Mouse (Mus musculus) limb, embryonic 10.5 days (tissue): Measurements from ENCODE around the gene Nop2. TPM values are rescaled to one million over a fixed set of nuclear protein-coding genes. Genes with fewer than 3 reads are reported as not detected.

ENCODE experiments used
- DNase-seq: peaks from one replicate; pipeline ENCODE4 v3.0.0-alpha.2; 2017; ENCODE audit warnings: low spot score
- H3K27ac ChIP-seq: fragments of 300-500 bp; sonication (generic); 2 replicates; pipeline ENCODE4 v1.5.1; 2016; ENCODE audit warnings: mild to moderate bottlenecking
- H3K27me3 ChIP-seq: fragments of 300-500 bp; sonication (generic); 2 replicates; pipeline ENCODE4 v1.6.1; 2016; ENCODE audit warnings: low read depth, mild to moderate bottlenecking; ENCODE audit not compliant: poor library complexity, severe bottlenecking
- H3K36me3 ChIP-seq: fragments of 300-500 bp; sonication (generic); 2 replicates; pipeline ENCODE4 v1.6.1; 2016; ENCODE audit warnings: mild to moderate bottlenecking, moderate library complexity
- H3K4me1 ChIP-seq: fragments of 300-500 bp; sonication (generic); 2 replicates; pipeline ENCODE4 v1.6.1; 2016
- H3K4me3 ChIP-seq: fragments of 300-500 bp; sonication (generic); 2 replicates; pipeline ENCODE4 v1.5.1; 2016; ENCODE audit warnings: mild to moderate bottlenecking, moderate library complexity
- H3K9me3 ChIP-seq: fragments of 300-500 bp; sonication (generic); replicated peaks from 2 replicates; pipeline ENCODE4 v1.6.1; 2016; ENCODE audit warnings: mild to moderate bottlenecking
- WGBS: fragments of 180-500 bp; shearing (Covaris S2); methylation state at CpG from one replicate; pipeline ENCODE4 v1.1.7; 2016; 5-methylcytosine and 5-hydroxymethylcytosine counted together
- polyA plus RNA-seq: library from polyadenylated mRNA; unstranded; fragments of >200 nt; fragmentation: Nextera tagmentation; extraction: Ambion mirVana; gene quantifications from 2 replicates; pipeline ENCODE4 v1.2.1, GENCODE M21; 2016

Nop2 gene
- polyA plus RNA-seq, 1 experiment from 2014 or later = 94.6 TPM

DNA sequence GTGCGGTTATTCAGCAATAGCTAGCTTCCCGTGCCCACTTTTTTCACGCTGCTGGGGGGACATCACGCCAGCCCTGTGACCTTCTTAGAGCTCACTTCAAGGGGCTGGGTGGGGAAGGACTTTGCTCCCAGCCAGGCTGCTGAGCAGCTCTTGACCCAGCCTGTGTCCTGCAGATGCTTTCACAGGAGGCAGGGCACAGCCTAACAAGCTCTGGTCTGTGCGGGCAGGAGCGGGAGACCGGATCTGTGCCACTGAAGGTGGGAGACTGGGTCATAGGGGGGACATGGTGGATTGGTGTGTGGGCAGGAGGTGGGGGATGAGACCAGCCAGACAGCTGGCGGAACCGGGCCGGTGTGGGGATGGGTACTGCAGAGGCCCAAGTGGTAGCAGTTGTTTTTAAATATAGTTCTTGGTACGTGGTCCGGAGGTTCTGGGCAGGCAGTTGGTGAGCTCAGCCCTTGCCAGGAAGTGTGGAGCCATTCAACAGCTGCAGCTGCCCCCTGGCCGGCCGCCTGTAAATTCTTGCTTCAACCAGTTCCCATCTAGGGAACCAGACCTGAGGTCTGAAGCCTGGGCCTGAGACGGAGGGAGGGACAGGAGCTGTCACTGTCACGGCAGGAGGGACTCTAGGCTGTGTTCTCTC is 17.3 kb downstream of the Nop2 start:
- H3K27me3 ChIP-seq = no peaks in the 10 kb centered on the region
- peak overlapping the region; percentile 10; the same call in 1 of the 2 replicates for H3K4me3 ChIP-seq
- no peak for DNase-seq
- 81% methylated on average over 16 of the region's 16 CpGs for WGBS
- peaks cover 54% of the 10 kb centered on the region for H3K4me1 ChIP-seq
- H3K36me3 ChIP-seq = peaks cover 75% of the 10 kb centered on the region
- H3K27ac ChIP-seq = peak overlapping the region; percentile 64
- H3K9me3 ChIP-seq = no peaks in the 10 kb centered on the region

DNA sequence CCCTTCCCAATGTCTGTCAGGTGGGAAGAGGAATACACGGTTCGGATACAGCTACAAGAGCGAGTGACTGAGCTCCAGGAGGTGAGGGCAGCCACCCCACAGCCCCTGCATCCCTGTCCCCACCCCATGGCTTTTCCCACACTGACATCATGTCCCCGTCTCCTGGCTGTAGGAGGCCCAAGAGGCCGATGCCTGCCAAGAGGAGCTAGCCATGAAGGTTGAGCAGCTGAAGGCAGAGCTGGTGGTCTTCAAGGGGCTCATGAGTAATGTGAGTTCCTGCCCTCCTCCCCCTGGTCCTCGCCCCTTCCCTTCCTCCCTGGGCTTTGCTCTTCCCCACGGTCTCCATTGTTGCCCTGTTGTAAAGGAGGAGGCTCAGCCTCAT is 17.9 kb downstream of the Nop2 start:
- Histone ChIP-seq H3K4me3 (no peak overlapping the region), H3K27ac (peak overlapping the region; percentile 64)
- WGBS = 70% methylated on average over 7 of the region's 7 CpGs

DNA sequence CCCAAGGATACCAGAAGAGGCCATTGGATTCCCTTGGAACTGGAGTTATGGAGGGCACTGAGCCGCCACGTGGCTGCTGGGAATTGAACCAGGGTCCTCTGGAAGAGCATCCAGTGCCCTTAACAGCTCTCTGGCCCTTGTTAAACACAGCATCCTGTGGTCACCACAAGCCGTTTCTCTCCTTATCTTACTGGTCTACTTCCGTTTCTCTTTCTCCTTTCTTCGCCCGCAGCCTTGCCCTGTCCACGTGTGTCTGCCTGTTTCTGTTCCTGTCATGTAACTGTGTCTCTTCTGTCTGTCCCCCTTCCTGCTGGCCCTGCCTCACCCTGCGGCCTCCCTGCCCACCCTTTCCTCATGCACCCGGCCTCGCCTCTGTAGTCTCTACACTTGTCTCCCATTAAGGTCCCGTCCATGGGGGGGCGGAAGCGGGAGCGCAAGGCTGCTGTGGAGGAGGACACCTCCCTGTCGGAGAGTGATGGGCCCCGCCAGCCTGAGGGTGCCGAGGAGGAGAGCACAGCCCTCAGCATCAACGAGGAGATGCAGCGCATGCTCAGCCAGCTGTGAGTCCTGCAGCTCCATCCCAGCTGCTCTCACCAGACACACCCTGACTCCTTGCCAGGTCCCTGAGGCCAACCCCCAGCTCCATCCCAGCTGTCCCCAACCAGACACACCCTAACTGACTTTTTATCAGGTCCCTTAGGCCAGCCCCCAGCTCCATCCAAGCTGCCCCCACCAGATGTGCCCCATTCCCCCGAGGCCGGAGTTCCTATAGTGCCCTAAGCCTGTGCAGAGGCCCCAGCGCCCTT is 20.7 kb downstream of the Nop2 start:
- Histone ChIP-seq H3K36me3 (peaks cover 89% of the 10 kb centered on the region), H3K4me1 (peaks cover 22% of the 10 kb centered on the region), H3K27ac (no peak overlapping the region), H3K27me3 (no peaks in the 10 kb centered on the region), H3K9me3 (no peaks in the 10 kb centered on the region), H3K4me3 (no peak overlapping the region)
- DNase-seq = no peak
- WGBS = 88% methylated on average over 22 of the region's 22 CpGs

More for the DNA sequence above, 17.9 kb downstream of the Nop2 start:
- Histone ChIP-seq H3K4me1 (peaks cover 48% of the 10 kb centered on the region), H3K9me3 (no peaks in the 10 kb centered on the region), H3K27me3 (no peaks in the 10 kb centered on the region), H3K36me3 (peaks cover 71% of the 10 kb centered on the region)
- DNase-seq = no peak

DNA sequence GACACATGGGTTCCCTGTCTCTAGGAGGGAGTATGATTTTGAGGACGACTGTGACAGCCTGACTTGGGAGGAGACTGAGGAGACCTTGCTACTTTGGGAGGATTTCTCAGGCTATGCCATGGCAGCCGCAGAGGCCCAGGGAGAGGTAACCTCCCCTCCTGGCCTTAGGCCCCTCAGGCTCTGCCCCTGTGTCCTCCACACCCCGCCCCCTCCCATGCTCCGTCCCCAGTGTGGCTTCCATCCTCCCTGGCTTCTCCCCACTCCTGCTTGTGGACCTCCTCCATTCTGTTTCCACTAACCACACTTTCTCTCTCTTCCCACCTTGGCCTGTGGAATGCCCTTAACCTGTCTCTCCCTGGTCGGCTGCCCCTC is 21.3 kb downstream of the Nop2 start:
- peaks cover 91% of the 10 kb centered on the region for H3K36me3 ChIP-seq
- DNase-seq = no peak
- H3K4me1 ChIP-seq = peaks cover 16% of the 10 kb centered on the region
- 89% methylated on average over 5 of the region's 5 CpGs for WGBS
- H3K27ac ChIP-seq = no peak overlapping the region
- no peak overlapping the region for H3K4me3 ChIP-seq
- H3K27me3 ChIP-seq = no peaks in the 10 kb centered on the region
- H3K9me3 ChIP-seq = no peaks in the 10 kb centered on the region

DNA sequence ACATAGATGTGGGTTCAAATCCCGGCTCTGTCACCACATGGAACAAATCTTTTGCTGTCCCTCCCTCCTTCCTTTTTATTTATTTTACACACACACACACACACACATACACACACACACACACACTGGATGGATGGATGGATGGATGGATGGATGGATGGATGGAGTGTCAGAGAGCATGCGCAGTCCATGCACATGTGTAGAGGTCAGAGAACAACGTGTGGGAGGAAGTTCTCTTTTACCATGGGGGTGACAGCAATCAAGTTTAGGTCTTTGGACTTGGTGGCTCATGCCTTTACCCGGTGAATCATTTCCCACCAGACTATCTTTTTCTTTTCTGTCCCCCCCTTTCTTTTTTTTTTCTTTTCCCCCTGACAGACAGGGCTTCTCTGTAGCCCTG is 22.0 kb downstream of the Nop2 start:
- Histone ChIP-seq H3K36me3 (peaks cover 89% of the 10 kb centered on the region), H3K9me3 (no peaks in the 10 kb centered on the region), H3K4me1 (peaks cover 9% of the 10 kb centered on the region), H3K27me3 (no peaks in the 10 kb centered on the region), H3K4me3 (no peak overlapping the region), H3K27ac (no peak overlapping the region)
- 93% methylated on average over 4 of the region's 4 CpGs for WGBS
- no peak for DNase-seq

DNA sequence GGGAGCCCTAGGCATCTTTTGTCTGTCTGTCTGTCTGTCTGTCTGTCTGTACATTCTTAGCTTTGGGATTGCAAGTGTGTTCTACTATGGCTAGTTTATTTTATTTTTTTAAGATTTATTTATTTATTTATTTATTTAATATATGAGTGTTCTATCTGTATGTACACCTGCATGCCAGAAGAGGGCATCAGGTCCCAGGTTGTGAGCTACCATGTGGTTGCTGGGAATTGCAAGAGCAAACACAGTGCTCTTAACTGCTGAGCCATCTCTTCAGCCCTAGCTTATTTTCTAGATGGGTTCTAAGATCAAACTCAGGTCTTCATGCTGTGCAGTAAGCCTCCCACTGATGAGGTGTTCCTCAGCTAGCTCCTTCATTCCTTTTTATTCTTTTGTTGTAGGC is 22.8 kb downstream of the Nop2 start:
- Histone ChIP-seq H3K4me3 (no peak overlapping the region), H3K27ac (no peak overlapping the region), H3K27me3 (no peaks in the 10 kb centered on the region), H3K4me1 (0 out of 2 replicates have a peak, but pooled peaks cover under 1% of the 10 kb centered on the region), H3K36me3 (peaks cover 89% of the 10 kb centered on the region), H3K9me3 (no peaks in the 10 kb centered on the region)
- DNase-seq = no peak

DNA sequence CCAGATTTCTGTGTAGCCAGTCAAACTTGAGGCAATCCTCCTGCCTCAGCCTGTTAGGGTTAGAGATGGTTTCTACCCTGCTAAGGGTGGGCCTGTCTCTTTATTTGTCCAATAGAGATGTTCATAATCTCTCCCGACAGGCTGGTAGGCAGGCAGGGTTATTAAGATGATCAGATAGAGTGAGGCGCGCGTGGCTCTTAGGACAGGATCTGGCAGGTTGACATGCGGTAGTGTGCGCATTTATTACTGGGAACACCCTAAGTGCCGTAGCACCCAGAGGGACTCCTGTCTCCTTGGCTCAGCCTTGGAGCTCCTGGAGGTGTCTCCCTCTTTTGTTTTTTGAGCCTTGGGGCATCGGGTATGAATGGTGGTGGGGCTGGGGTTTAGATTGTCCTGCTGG is 23.6 kb downstream of the Nop2 start:
- no peak for DNase-seq
- no peak overlapping the region for H3K27ac ChIP-seq
- WGBS = 90% methylated on average over 8 of the region's 8 CpGs
- no peaks in the 10 kb centered on the region for H3K9me3 ChIP-seq
- no peaks in the 10 kb centered on the region for H3K4me1 ChIP-seq
- H3K27me3 ChIP-seq = no peaks in the 10 kb centered on the region
- peaks cover 91% of the 10 kb centered on the region for H3K36me3 ChIP-seq
- no peak overlapping the region for H3K4me3 ChIP-seq

DNA sequence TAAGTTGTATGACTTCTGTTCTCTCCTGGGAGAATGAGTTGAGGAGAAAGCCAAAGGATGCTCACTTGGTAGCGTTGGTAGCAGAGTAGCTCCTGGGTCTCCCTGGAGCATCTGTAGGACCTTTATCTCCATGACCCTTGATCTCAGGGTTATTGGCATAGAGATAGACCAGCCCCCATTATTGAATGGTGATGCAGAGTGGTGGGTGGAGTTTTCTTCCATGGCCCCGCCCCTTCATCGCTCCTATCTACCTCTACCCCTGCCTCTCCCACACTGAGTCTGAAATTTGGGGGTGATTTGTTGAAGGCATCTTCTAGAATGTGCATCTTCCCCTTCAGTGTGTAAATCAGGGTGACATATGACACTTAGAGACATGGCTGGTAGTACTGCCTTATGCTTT is 24.8 kb downstream of the Nop2 start:
- H3K36me3 ChIP-seq = peaks cover 91% of the 10 kb centered on the region
- peaks cover 11% of the 10 kb centered on the region; the same call in 1 of the 2 replicates for H3K4me1 ChIP-seq
- H3K9me3 ChIP-seq = no peaks in the 10 kb centered on the region
- H3K27ac ChIP-seq = no peak overlapping the region
- no peaks in the 10 kb centered on the region for H3K27me3 ChIP-seq
- WGBS = 85% methylated on average over 3 of the region's 3 CpGs
- DNase-seq = no peak
- no peak overlapping the region for H3K4me3 ChIP-seq

DNA sequence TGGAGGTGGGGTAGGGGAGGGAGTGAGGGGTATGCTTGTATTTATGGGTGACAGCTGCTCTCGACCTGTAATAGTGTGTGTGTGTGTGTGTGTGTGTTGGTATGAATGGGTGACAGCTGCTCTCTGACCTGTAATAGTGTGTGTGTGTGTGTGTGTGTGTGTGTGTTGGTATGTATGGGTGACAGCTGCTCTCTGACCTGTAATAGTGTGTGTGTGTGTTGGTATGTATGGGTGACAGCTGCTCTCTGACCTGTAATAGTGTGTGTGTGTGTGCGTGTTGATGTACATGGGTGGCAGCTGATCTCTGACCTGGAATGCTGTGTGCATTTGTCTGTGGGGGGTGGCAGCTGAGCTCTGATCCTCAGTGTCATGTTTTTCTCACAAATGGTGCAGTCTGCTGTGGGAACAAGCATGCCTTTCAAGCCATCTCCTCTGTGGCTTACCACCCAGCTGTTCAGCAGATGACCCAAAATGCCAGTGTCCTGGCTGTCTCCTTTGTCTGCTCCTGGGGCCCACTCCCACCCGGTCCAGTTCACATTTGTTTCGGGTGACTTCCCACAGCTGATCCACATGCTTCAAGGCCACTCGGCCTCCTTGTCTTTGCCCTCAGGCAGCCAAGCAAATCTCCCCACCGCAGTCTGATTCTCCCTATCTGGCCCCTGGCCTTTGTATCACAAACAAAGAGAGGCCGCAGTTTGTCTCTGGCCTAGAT is 25.4 kb downstream of the Nop2 start:
- Histone ChIP-seq H3K27me3 (no peaks in the 10 kb centered on the region), H3K36me3 (peaks cover 91% of the 10 kb centered on the region), H3K9me3 (no peaks in the 10 kb centered on the region), H3K4me1 (peaks cover 13% of the 10 kb centered on the region), H3K4me3 (no peak overlapping the region), H3K27ac (no peak overlapping the region)
- WGBS = 84% methylated on average over 7 of the region's 7 CpGs
- DNase-seq = no peak

DNA sequence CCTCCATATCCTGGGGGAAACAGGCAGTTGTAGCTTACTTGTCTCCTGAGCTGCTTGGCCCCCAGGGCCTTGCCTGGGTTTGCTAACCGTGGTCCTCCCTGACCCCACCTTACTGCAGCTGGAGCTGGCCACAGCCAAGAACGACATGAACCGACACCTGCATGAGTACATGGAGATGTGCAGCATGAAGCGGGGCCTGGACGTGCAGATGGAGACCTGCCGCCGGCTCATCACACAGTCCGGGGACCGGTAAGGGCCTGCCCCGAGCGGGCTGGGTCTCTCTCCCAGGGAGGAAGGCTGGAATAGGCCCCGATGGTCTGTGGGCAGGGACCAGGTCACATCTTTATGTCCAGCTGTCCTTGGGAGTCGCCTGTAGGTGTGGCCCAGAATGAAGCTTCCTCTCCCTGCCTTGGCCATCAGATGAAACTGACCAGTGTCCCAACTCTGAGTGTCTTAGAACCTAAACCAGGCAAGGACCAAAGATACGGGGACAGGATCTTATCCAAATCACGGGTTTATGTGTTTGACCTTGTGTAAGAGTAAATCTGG is 27.3 kb downstream of the Nop2 start:
- H3K27me3 ChIP-seq = no peaks in the 10 kb centered on the region
- WGBS = 93% methylated on average over 15 of the region's 15 CpGs
- H3K4me3 ChIP-seq = no peak overlapping the region
- peaks cover 90% of the 10 kb centered on the region for H3K36me3 ChIP-seq
- no peak overlapping the region for H3K27ac ChIP-seq
- no peak for DNase-seq
- no peaks in the 10 kb centered on the region for H3K9me3 ChIP-seq
- peaks cover 27% of the 10 kb centered on the region for H3K4me1 ChIP-seq

DNA sequence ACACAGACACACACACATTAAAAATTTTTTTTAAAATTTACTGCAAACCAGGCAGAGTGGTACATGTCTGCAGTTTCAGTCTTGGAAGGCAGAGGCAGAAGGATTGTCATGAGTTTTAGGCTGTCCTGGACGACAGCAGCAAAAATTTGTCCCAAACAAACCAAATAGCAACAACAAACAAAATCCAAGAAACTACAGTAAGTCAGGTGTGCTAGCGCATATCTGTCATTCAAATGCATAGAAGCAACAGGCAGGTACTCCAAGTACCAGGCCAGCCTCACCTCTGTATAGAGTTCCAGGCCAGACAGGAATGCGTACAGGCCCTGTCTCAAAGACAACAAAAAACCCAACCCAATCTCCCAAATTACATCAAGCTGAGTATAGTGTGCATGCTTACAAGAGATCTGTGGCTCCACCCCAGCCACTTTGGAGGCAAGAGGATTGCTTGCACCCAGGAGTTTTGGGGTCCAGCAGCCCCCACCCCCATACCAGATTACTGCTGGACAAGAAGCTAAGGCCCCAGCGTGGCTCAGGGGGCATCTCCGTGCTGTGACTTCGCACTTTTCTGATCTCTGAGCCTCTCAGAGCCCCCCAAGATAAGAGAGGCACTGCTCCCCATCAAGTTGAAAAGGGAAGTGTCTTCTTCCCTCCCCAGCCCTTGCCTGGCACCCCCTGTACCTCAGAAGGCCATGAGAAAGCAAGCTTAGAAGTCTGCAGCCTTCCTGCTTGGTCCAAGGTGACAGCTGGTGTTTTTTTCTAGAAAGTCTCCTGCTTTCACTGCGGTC is 28.3 kb downstream of the Nop2 start:
- WGBS = 88% methylated on average over 7 of the region's 7 CpGs
- DNase-seq = no peak
- no peaks in the 10 kb centered on the region for H3K9me3 ChIP-seq
- H3K4me1 ChIP-seq = peaks cover 29% of the 10 kb centered on the region
- H3K27me3 ChIP-seq = no peaks in the 10 kb centered on the region
- no peak overlapping the region for H3K27ac ChIP-seq
- H3K36me3 ChIP-seq = peaks cover 95% of the 10 kb centered on the region
- H3K4me3 ChIP-seq = no peak overlapping the region

DNA sequence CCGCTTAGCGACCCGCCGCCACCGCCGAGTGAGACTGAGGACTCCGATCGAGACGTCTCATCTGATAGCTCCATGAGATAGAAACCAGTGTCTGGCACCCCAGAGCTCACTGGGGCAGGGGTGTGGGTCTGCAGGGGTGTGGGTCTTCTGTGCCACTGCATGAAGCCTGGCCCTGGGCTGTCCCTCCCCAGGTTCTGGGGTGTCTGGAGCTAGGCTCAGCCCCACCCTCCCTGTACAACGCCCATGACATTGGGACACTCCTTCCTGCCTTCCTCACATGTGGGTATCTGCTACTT is 28.8 kb downstream of the Nop2 start:
- H3K36me3 ChIP-seq = peaks cover 92% of the 10 kb centered on the region
- peaks cover 29% of the 10 kb centered on the region for H3K4me1 ChIP-seq
- no peaks in the 10 kb centered on the region for H3K27me3 ChIP-seq
- H3K27ac ChIP-seq = no peak overlapping the region
- DNase-seq = peak; percentile 42
- WGBS = 78% methylated on average over 10 of the region's 10 CpGs
- no peak overlapping the region for H3K4me3 ChIP-seq
- no peaks in the 10 kb centered on the region for H3K9me3 ChIP-seq
